Mouse (Mus musculus): ENCODE results near the gene Zbtb20.

Zbtb20 gene

GRCm38 (mm10) chr16:43522482-43522881 is 646.8 kb downstream of the Zbtb20 start:
- DNase-seq (ENCODE audit: low spot score): no peak

- no peak for DNase-seq (ENCODE audit: low spot score)
Measured at GRCm38 (mm10) chr16:43524179-43524578, 648.5 kb downstream of the Zbtb20 start.

GRCm38 (mm10) chr16:43525624-43526023 is 649.9 kb downstream of the Zbtb20 start:
- DNase-seq (ENCODE audit: low spot score): no peak

- no peak for DNase-seq (ENCODE audit: low spot score)
Measured at GRCm38 (mm10) chr16:43528300-43528699, 652.6 kb downstream of the Zbtb20 start.

- no peak for DNase-seq (ENCODE audit: low spot score)
Measured at GRCm38 (mm10) chr16:43531328-43531727, 655.6 kb downstream of the Zbtb20 start.

- DNase-seq (ENCODE audit: low spot score): no peak
Measured at GRCm38 (mm10) chr16:43534103-43534502, 658.4 kb downstream of the Zbtb20 start.

- no peak for DNase-seq (ENCODE audit: low spot score)
Measured at GRCm38 (mm10) chr16:43535912-43536311, 660.2 kb downstream of the Zbtb20 start.

- DNase-seq (ENCODE audit: low spot score): no peak
Measured at GRCm38 (mm10) chr16:43537163-43537562, 661.5 kb downstream of the Zbtb20 start.

GRCm38 (mm10) chr16:43539659-43540096 is 664.0 kb downstream of the Zbtb20 start:
- DNase-seq (ENCODE audit: low spot score): no peak

GRCm38 (mm10) chr16:43540108-43540507 is 664.4 kb downstream of the Zbtb20 start:
- DNase-seq (ENCODE audit: low spot score): peak; percentile 30

- no peak for DNase-seq (ENCODE audit: low spot score)
Measured at GRCm38 (mm10) chr16:43540546-43541167, 665.0 kb downstream of the Zbtb20 start.

GRCm38 (mm10) chr16:43545261-43545660 is 669.6 kb downstream of the Zbtb20 start:
- DNase-seq (ENCODE audit: low spot score): no peak

- DNase-seq (ENCODE audit: low spot score): no peak
Measured at GRCm38 (mm10) chr16:43547323-43548180, 671.9 kb downstream of the Zbtb20 start.

GRCm38 (mm10) chr16:43548774-43549173 is 673.1 kb downstream of the Zbtb20 start:
- no peak for DNase-seq (ENCODE audit: low spot score)

- no peak for DNase-seq (ENCODE audit: low spot score)
Measured at GRCm38 (mm10) chr16:43549425-43550089, 673.9 kb downstream of the Zbtb20 start.

- no peak for DNase-seq (ENCODE audit: low spot score)
Measured at GRCm38 (mm10) chr16:43552443-43552842, 676.8 kb downstream of the Zbtb20 start.

GRCm38 (mm10) chr16:43557385-43557784 is 681.7 kb downstream of the Zbtb20 start:
- DNase-seq (ENCODE audit: low spot score): no peak

GRCm38 (mm10) chr16:43561330-43561729 is 685.6 kb downstream of the Zbtb20 start:
- DNase-seq (ENCODE audit: low spot score): no peak

- no peak for DNase-seq (ENCODE audit: low spot score)
Measured at GRCm38 (mm10) chr16:43561956-43562355, 686.3 kb downstream of the Zbtb20 start.

GRCm38 (mm10) chr16:43565872-43566271 is 690.2 kb downstream of the Zbtb20 start:
- no peak for DNase-seq (ENCODE audit: low spot score)

- no peak for DNase-seq (ENCODE audit: low spot score)
Measured at GRCm38 (mm10) chr16:43566511-43566910, 690.8 kb downstream of the Zbtb20 start.

- no peak for DNase-seq (ENCODE audit: low spot score)
Measured at GRCm38 (mm10) chr16:43571376-43572081, 695.8 kb downstream of the Zbtb20 start.

All from T-cell, adult 2 months (primary cell).